In genomic region chr3:153119142-153119541, GRCm38 (mm10) we compare ENCODE assay signal across 26 mouse cellular contexts.
A peak's percentile ranks its signal among the peaks of the same experiment; 100 is the strongest.
DNase-seq lines count a peak whose midpoint lies in the region; ATAC-seq and TF ChIP-seq lines count a peak whose summit lies in the region.
"Had no signal": no experiment of that assay in that cellular context is flagged by ENCODE, and none has a peak within 500 bp of the region (broad histone marks: within the 10 kb centered on the region; RNA-seq: fewer than 3 reads in every experiment).

No protein-coding gene starts in this region.

- no peak for TF ChIP-seq CTCF in MEL (IDR thresholded peaks at IDR 0.05 in 2 of 3, conservative IDR thresholded peaks at IDR 0.05 in 1 of 3; ENCODE audit: control insufficient read depth in 1 of 3, insufficient read depth in 1 of 3, low read depth in 2 of 3, low read length in 3 of 3, poor library complexity in 1 of 3, severe bottlenecking in 1 of 3)
- no peak for TF ChIP-seq CTCF in liver, embryonic 14.5 days (IDR thresholded peaks at IDR 0.05; ENCODE audit: low read depth)

- H3K9me3 ChIP-seq in MEL (replicated peaks; ENCODE audit: insufficient read depth, low read length) = no peaks in the 10 kb centered on the region
- no peaks in the 10 kb centered on the region for H3K9me3 ChIP-seq in intestine, embryonic 16.5 days (ENCODE audit: control insufficient read depth, low read length)
- H3K9me3 ChIP-seq in liver, embryonic 14.5 days (ENCODE audit: control insufficient read depth, low read length) = no peaks in the 10 kb centered on the region
- H3K9me3 ChIP-seq: embryonic facial prominence, embryonic 12.5 days; embryonic facial prominence, embryonic 15.5 days; heart, embryonic 10.5 days; heart, embryonic 13.5 days had no signal

- no peaks in the 10 kb centered on the region for H3K36me3 ChIP-seq in MEL (ENCODE audit: control insufficient read depth in 1 of 2, insufficient read depth in 2 of 2, low read length in 2 of 2)
- H3K36me3 ChIP-seq in intestine, embryonic 16.5 days (ENCODE audit: control insufficient read depth, insufficient read depth, low read length) = no peaks in the 10 kb centered on the region
- no peaks in the 10 kb centered on the region for H3K36me3 ChIP-seq in liver, embryonic 14.5 days (replicated peaks; ENCODE audit: control insufficient read depth, insufficient read depth, low read depth)
- H3K36me3 ChIP-seq: embryonic facial prominence, embryonic 12.5 days; embryonic facial prominence, embryonic 15.5 days; heart, embryonic 10.5 days; heart, embryonic 13.5 days had no signal

- H3K4me3 ChIP-seq in MEL (ENCODE audit: control insufficient read depth in 1 of 2, insufficient read depth in 1 of 2, low read depth in 2 of 2, low read length in 2 of 2) = no peak overlapping the region
- H3K4me3 ChIP-seq in intestine, embryonic 16.5 days (ENCODE audit: low read length) = no peak overlapping the region
- no peak overlapping the region for H3K4me3 ChIP-seq in liver, embryonic 14.5 days (ENCODE audit: insufficient read depth in 1 of 2, low read depth in 2 of 2, low read length in 2 of 2)
- H3K4me3 ChIP-seq: embryonic facial prominence, embryonic 12.5 days; embryonic facial prominence, embryonic 15.5 days; gastrocnemius, adult 2 months; heart, embryonic 10.5 days; heart, embryonic 13.5 days had no signal

- H3K4me1 ChIP-seq in MEL (ENCODE audit: control insufficient read depth in 1 of 2, insufficient read depth in 2 of 2, low read length in 2 of 2) = no peaks in the 10 kb centered on the region
- peaks cover 4% of the 10 kb centered on the region for H3K4me1 ChIP-seq in intestine, embryonic 16.5 days (ENCODE audit: control insufficient read depth, insufficient read depth, low read length)
- 0 out of 4 replicates have a peak, but pooled peaks cover 0 to 6% of the 10 kb centered on the region in 2 experiments for H3K4me1 ChIP-seq in liver, embryonic 14.5 days (replicated peaks; ENCODE audit: control insufficient read depth in 2 of 2, insufficient read depth in 2 of 2, low read length in 1 of 2)
- H3K4me1 ChIP-seq: embryonic facial prominence, embryonic 12.5 days; embryonic facial prominence, embryonic 15.5 days; heart, embryonic 10.5 days; heart, embryonic 13.5 days had no signal

- no peak overlapping the region for H3K4me2 ChIP-seq in intestine, embryonic 16.5 days (ENCODE audit: low read depth, low read length)
- no peak overlapping the region for H3K4me2 ChIP-seq in liver, embryonic 14.5 days (ENCODE audit: low read depth)
- H3K4me2 ChIP-seq: embryonic facial prominence, embryonic 12.5 days; embryonic facial prominence, embryonic 15.5 days; heart, embryonic 13.5 days; hindbrain, embryonic 14.5 days had no signal

- 58% methylated on average over 5 of the region's 5 CpGs for WGBS in intestine, embryonic 16.5 days
- WGBS in liver, embryonic 14.5 days (ENCODE audit: insufficient replicate concordance) = 16% methylated on average over 5 of the region's 5 CpGs

- H3K27ac ChIP-seq in MEL (ENCODE audit: control insufficient read depth, low read depth, low read length) = no peak overlapping the region
- no peak overlapping the region for H3K27ac ChIP-seq in intestine, embryonic 16.5 days (ENCODE audit: low read length)
- H3K27ac ChIP-seq in liver, embryonic 14.5 days = no peak overlapping the region
- H3K27ac ChIP-seq: embryonic facial prominence, embryonic 12.5 days; embryonic facial prominence, embryonic 15.5 days; gastrocnemius, adult 2 months; heart, embryonic 10.5 days; heart, embryonic 13.5 days; hindbrain, embryonic 14.5 days; hindbrain, postnatal 0 days had no signal

- peak; percentile 34 for ATAC-seq in intestine, embryonic 16.5 days
- ATAC-seq in liver, embryonic 14.5 days (ENCODE audit: insufficient read depth) = no peak
- peak; percentile 69 for ATAC-seq in megakaryocyte-erythroid progenitor cell, adult 5-6 weeks (replicated peaks; ENCODE audit: low FRiP score, low TSS enrichment, poor library complexity, severe bottlenecking)
- ATAC-seq: CD4-positive, CD25-positive, alpha-beta regulatory T cell, adult 4 months; forebrain, embryonic 14.5 days; forebrain, postnatal 0 days; hindbrain, postnatal 0 days; Patski had no signal

- peaks cover 0 to 2% of the 10 kb centered on the region in 2 experiments; a peak in 1 of 4 replicates for H3K27me3 ChIP-seq in MEL (ENCODE audit: control insufficient read depth in 1 of 2, insufficient read depth in 2 of 2, low read length in 2 of 2)
- no peaks in the 10 kb centered on the region for H3K27me3 ChIP-seq in intestine, embryonic 16.5 days (replicated peaks; ENCODE audit: control insufficient read depth, insufficient read depth, low read length)
- no peaks in the 10 kb centered on the region for H3K27me3 ChIP-seq in liver, embryonic 14.5 days (ENCODE audit: control insufficient read depth, insufficient read depth, low read length)
- H3K27me3 ChIP-seq: embryonic facial prominence, embryonic 12.5 days; embryonic facial prominence, embryonic 15.5 days; heart, embryonic 13.5 days; Patski had no signal

- H3K79me2 ChIP-seq in MEL (ENCODE audit: control insufficient read depth, insufficient read depth, low read length, poor library complexity) = no peaks in the 10 kb centered on the region

- DNase-seq in MEL (ENCODE audit: low read depth, low spot score) = peak; percentile 17
- DNase-seq in liver, embryonic 14.5 days (ENCODE audit: low read depth in 3 of 3, low spot score in 3 of 3) = no peak
- DNase-seq in urinary bladder, adult 18-20 months (ENCODE audit: low spot score in 2 of 2) = no peak
- no peak for DNase-seq in gastrocnemius, postnatal 14 days
- DNase-seq: adrenal gland, postnatal 10 days; adrenal gland, postnatal 36 days; cerebellum, adult 18-20 months; cerebellum, adult 9-10 months; cerebellum, postnatal 14 days; forebrain, postnatal 0 days; gastrocnemius, adult 2 months; gastrocnemius, postnatal 25 days; heart, adult 18-20 months; heart, postnatal 14 days; heart, postnatal 4 days had no signal

- peak; percentile 17 to 47; a peak in 1 of 4 replicates for TF ChIP-seq EP300 in MEL (IDR thresholded peaks at IDR 0.05; ENCODE audit: low read depth in 1 of 2, low read length in 2 of 2)
- peak; percentile 35; the same call in 1 of the 2 replicates for TF ChIP-seq EP300 in liver, embryonic 14.5 days (IDR thresholded peaks at IDR 0.05; ENCODE audit: low read depth)

- no peak for TF ChIP-seq POLR2A in MEL (IDR thresholded peaks at IDR 0.05; ENCODE audit: control insufficient read depth in 1 of 2, insufficient read depth in 1 of 2, low read depth in 1 of 2, low read length in 2 of 2, poor library complexity in 1 of 2)

- intact Hi-C loops in gastrocnemius, postnatal 14 days (cut with DNase I; ENCODE audit: low total_unique reads) = no loop called here

- TF ChIP-seq RAD21 in MEL (IDR thresholded peaks at IDR 0.05; ENCODE audit: low read depth, low read length) = no peak

- H3K9ac ChIP-seq in MEL (ENCODE audit: control insufficient read depth, low read depth, low read length, poor library complexity, severe bottlenecking) = no peak overlapping the region
- no peak overlapping the region for H3K9ac ChIP-seq in intestine, embryonic 16.5 days (ENCODE audit: low read depth, low read length)
- no peak overlapping the region for H3K9ac ChIP-seq in liver, embryonic 14.5 days (replicated peaks)
- H3K9ac ChIP-seq: embryonic facial prominence, embryonic 12.5 days; embryonic facial prominence, embryonic 15.5 days; forebrain, postnatal 0 days; heart, embryonic 13.5 days; hindbrain, embryonic 14.5 days had no signal

TF ChIP-seq in MEL, 35 proteins besides CTCF, POLR2A, EP300 and RAD21:
- TF ChIP-seq GATA1 (IDR thresholded peaks at IDR 0.05; ENCODE audit: low read depth, low read length) (0 out of 2 replicates have a peak, but pooled peaks have one; percentile 30), ETS1 (IDR thresholded peaks at IDR 0.05; ENCODE audit: low read depth, low read length) (no peak), MEF2A (IDR thresholded peaks at IDR 0.05; ENCODE audit: extremely low read depth, insufficient replicate concordance, low read depth, low read length, poor library complexity, severe bottlenecking) (no peak), USF1 (IDR thresholded peaks at IDR 0.05; ENCODE audit: low read depth, low read length) (no peak), TCF12 (IDR thresholded peaks at IDR 0.05; ENCODE audit: low read depth, low read length) (peak; percentile 41; the same call in 1 of the 2 replicates), CHD2 (IDR thresholded peaks at IDR 0.05; ENCODE audit: low read length) (no peak), BHLHE40 (IDR thresholded peaks at IDR 0.05; ENCODE audit: borderline replicate concordance, low read depth, low read length) (no peak), NELFE (IDR thresholded peaks at IDR 0.05; ENCODE audit: low read depth, low read length) (no peak), MYC (IDR thresholded peaks at IDR 0.05; ENCODE audit: low read depth, low read length) (no peak), MAFK (IDR thresholded peaks at IDR 0.05; ENCODE audit: borderline replicate concordance, low read depth, low read length) (no peak), MYB (IDR thresholded peaks at IDR 0.05; ENCODE audit: low read depth, low read length) (no peak), SMC3 (IDR thresholded peaks at IDR 0.05; ENCODE audit: low read depth, low read length) (no peak), RCOR1 (IDR thresholded peaks at IDR 0.05; ENCODE audit: low read depth, low read length) (no peak), POLR2AphosphoS5 (IDR thresholded peaks at IDR 0.05; ENCODE audit: borderline replicate concordance, low read depth, low read length) (no peak), ELF1 (IDR thresholded peaks at IDR 0.05; ENCODE audit: low read depth, low read length) (no peak), MAZ (IDR thresholded peaks at IDR 0.05; ENCODE audit: low read depth, low read length) (no peak), TBP (IDR thresholded peaks at IDR 0.05; ENCODE audit: low read depth, low read length) (no peak), JUND (IDR thresholded peaks at IDR 0.05; ENCODE audit: low read depth, low read length) (no peak)
